Mouse (Mus musculus): ENCODE results near the gene Cnot3. TPM values are rescaled to one million over a fixed set of nuclear protein-coding genes. Genes with fewer than 3 reads are reported as not detected.
A peak's percentile ranks its signal among the peaks of the same experiment; 100 is the strongest.
"Not testable (repeated sequence)": the region's sequence is repeated elsewhere in the genome, so short reads cannot be mapped to it uniquely, and the experiment has no call there.

Gene Cnot3
- total RNA-seq, 2 experiments from 2014 or later, result 65.7 to 68.9 TPM

- DNase-seq (ENCODE audit: low spot score in 2 of 2), result peak; percentile 35 to 57
These were observed 49.2 kb downstream of the Cnot3 start for GRCm38 (mm10) chr7:3694076-3694948.

GRCm38 (mm10) chr7:3694949-3695305, 49.9 kb downstream of the Cnot3 start:
- not testable (repeated sequence) for DNase-seq (ENCODE audit: low spot score in 2 of 2)

GRCm38 (mm10) chr7:3698471-3698870, 53.4 kb downstream of the Cnot3 start:
- DNase-seq (ENCODE audit: low spot score in 2 of 2), result no peak

GRCm38 (mm10) chr7:3703148-3703878, 58.2 kb downstream of the Cnot3 start:
- DNase-seq (ENCODE audit: low spot score in 2 of 2), result no peak

GRCm38 (mm10) chr7:3703879-3704441, 58.9 kb downstream of the Cnot3 start, which contains the start of gene Rps9:
Gene Rps9 (plus strand): TSS chr7:3703993.
- peak; percentile 90 for DNase-seq (ENCODE audit: low spot score in 2 of 2)

- no peak for DNase-seq (ENCODE audit: low spot score in 2 of 2)
These were observed 59.4 kb downstream of the Cnot3 start for GRCm38 (mm10) chr7:3704475-3704874.

GRCm38 (mm10) chr7:3705461-3705860, 60.4 kb downstream of the Cnot3 start:
- DNase-seq (ENCODE audit: low spot score in 2 of 2), result not testable (repeated sequence)

GRCm38 (mm10) chr7:3705911-3706310, 60.8 kb downstream of the Cnot3 start:
- no peak for DNase-seq (ENCODE audit: low spot score in 2 of 2)

- no peak for DNase-seq (ENCODE audit: low spot score in 2 of 2)
These were observed 61.4 kb downstream of the Cnot3 start for GRCm38 (mm10) chr7:3706343-3706934.

GRCm38 (mm10) chr7:3707027-3707426, 62.0 kb downstream of the Cnot3 start:
- no peak for DNase-seq (ENCODE audit: low spot score in 2 of 2)

GRCm38 (mm10) chr7:3707568-3708413, 62.7 kb downstream of the Cnot3 start:
- no peak for DNase-seq (ENCODE audit: low spot score in 2 of 2)

GRCm38 (mm10) chr7:3708447-3708980, 63.4 kb downstream of the Cnot3 start:
- not testable (repeated sequence) for DNase-seq (ENCODE audit: low spot score in 2 of 2)

- no peak for DNase-seq (ENCODE audit: low spot score in 2 of 2)
These were observed 63.9 kb downstream of the Cnot3 start for GRCm38 (mm10) chr7:3709000-3709399.

Small RNA genes lying within 50 kb of the gene (microRNA-seq; reads per million reads assigned to microRNA genes)
- 2.9 reads per million, percentile 5 among the genes with 10 or more reads in this experiment for gene Mir3572

Other genes with a start within 250 kb of the Cnot3 start
- gene Cacng6, start 221.1 kb upstream of the Cnot3 start, total RNA-seq (2021), result 1 to 10 TPM in 1 of 2 experiments, under 1 TPM in 1; 0.39 to 1.5 TPM
- gene Tarm1, start 142.6 kb upstream of the Cnot3 start, total RNA-seq (2021), result 1 to 10 TPM in 1 of 2 experiments, not detected in 1; 1.0 TPM
- under 1 TPM; 0.28 TPM for gene Oscar, start 29.1 kb upstream of the Cnot3 start, total RNA-seq (2021)
- 100 to 1,000 TPM; 536 to 561 TPM for gene Ndufa3, start 27.9 kb upstream of the Cnot3 start, total RNA-seq (2021)
- 10 to 100 TPM; 31.8 to 35.5 TPM for gene Tfpt, start 15.3 kb upstream of the Cnot3 start, total RNA-seq (2021)
- gene Prpf31, start 15.3 kb upstream of the Cnot3 start, total RNA-seq (2021), result 10 to 100 TPM; 54.7 to 59.0 TPM
- 10 to 100 TPM in 1 of 2 experiments, 1 to 10 TPM in 1; 9.6 to 10.4 TPM for gene Leng1, start 20.6 kb downstream of the Cnot3 start, total RNA-seq (2021)
- 10 to 100 TPM; 11.4 to 17.7 TPM for gene Tmc4, start 32.3 kb downstream of the Cnot3 start, total RNA-seq (2021)
- gene Tsen34, start 47.6 kb downstream of the Cnot3 start, total RNA-seq (2021), result 100 to 1,000 TPM; 136 to 145 TPM
- 10 to 100 TPM; 67.0 to 68.6 TPM for gene Mboat7, start 48.3 kb downstream of the Cnot3 start, total RNA-seq (2021)
- gene Rps9, start 58.7 kb downstream of the Cnot3 start, total RNA-seq (2021), result 1,000 to 10,000 TPM; 1,269 to 1,279 TPM
- gene Pirb, start 75.1 kb downstream of the Cnot3 start, total RNA-seq (2021), result 1 to 10 TPM; 2.3 to 2.5 TPM
- gene Gm15448, start 180.4 kb downstream of the Cnot3 start, total RNA-seq (2021), result 1 to 10 TPM in 1 of 2 experiments, under 1 TPM in 1; 0.59 to 1.0 TPM
- under 1 TPM; 0.25 to 0.40 TPM for gene Pira2, start 199.8 kb downstream of the Cnot3 start, total RNA-seq (2021)